Mouse (Mus musculus): ENCODE measurements around the gene Gm10974. TPM values are rescaled to one million over a fixed set of nuclear protein-coding genes. Genes with fewer than 3 reads are reported as not detected.

Gm10974 gene
- polyA plus RNA-seq, 1 experiment from 2014 or later: not detected

- H3K27me3 ChIP-seq (ENCODE audit: control insufficient read depth, insufficient read depth, low read depth, low read length): peaks cover 3% of the 10 kb centered on the region; the same call in 1 of the 2 replicates
- H3K4me2 ChIP-seq (ENCODE audit: low read length): no peak overlapping the region
- H3K36me3 ChIP-seq (ENCODE audit: control insufficient read depth, insufficient read depth, low read length): no peaks in the 10 kb centered on the region
- no peak for ATAC-seq
- H3K4me1 ChIP-seq (ENCODE audit: control insufficient read depth, insufficient read depth, low read length): no peaks in the 10 kb centered on the region
- H3K9me3 ChIP-seq (replicated peaks; ENCODE audit: control insufficient read depth, low read length, poor library complexity, severe bottlenecking): no peaks in the 10 kb centered on the region
- no peak overlapping the region for H3K9ac ChIP-seq (ENCODE audit: low read depth, low read length)
- no peak overlapping the region for H3K4me3 ChIP-seq (ENCODE audit: low read depth, low read length)
- WGBS: 43% methylated on average over 10 of the region's 10 CpGs
- no peak overlapping the region for H3K27ac ChIP-seq (ENCODE audit: low read length)
Measured at GRCm38 (mm10) chr7:66434453-66434935, 68.8 kb downstream of the Gm10974 start.

Small RNA genes within 50 kb of the gene (microRNA-seq; reads per million reads assigned to microRNA genes)
- gene Mir7057: not detected

Other genes with a start within 250 kb of the Gm10974 start
- 2.8 and 3.4 TPM in 2 replicates for gene Lrrk1, start 22.4 kb downstream of the Gm10974 start, polyA plus RNA-seq (2015; fragmentation: Nextera tagmentation; extraction: Ambion mirVana)
- 0.99 and 1.4 TPM in 2 replicates for gene Aldh1a3, start 61.6 kb downstream of the Gm10974 start, polyA plus RNA-seq (2015; fragmentation: Nextera tagmentation; extraction: Ambion mirVana)

Data from midbrain, embryonic 16.5 days (tissue).